Mouse (Mus musculus) liver, embryonic 13.5 days (tissue): Measurements from ENCODE around the gene Krt12. TPM values are rescaled to one million over a fixed set of nuclear protein-coding genes. Genes with fewer than 3 reads are reported as not detected.

Experiments used
- ATAC-seq: fragments of 200-750 bp; cut with Nextera tagmentation; 2 replicates; pipeline ENCODE4 v1.8.0; 2017; ENCODE audit warnings: low read depth, mild to moderate bottlenecking, moderate number of reproducible peaks, moderate library complexity
- DNase-seq: peaks from one replicate; pipeline ENCODE4 v3.0.0; 2022
- H3K27ac ChIP-seq: fragments of 300-500 bp; sonication (generic); 2 replicates; pipeline ENCODE4 v1.5.1; 2015; ENCODE audit warnings: moderate library complexity, mild to moderate bottlenecking, inconsistent platforms
- H3K27me3 ChIP-seq: fragments of 300-500 bp; sonication (generic); 2 replicates; pipeline ENCODE4 v1.6.1; 2015; ENCODE audit warnings: mild to moderate bottlenecking, inconsistent platforms
- H3K36me3 ChIP-seq: fragments of 300-500 bp; sonication (generic); 2 replicates; pipeline ENCODE4 v1.6.1; 2015; ENCODE audit warnings: mild to moderate bottlenecking, inconsistent platforms
- H3K4me1 ChIP-seq: fragments of 300-500 bp; sonication (generic); replicated peaks from 2 replicates; pipeline ENCODE4 v1.6.1; 2015; ENCODE audit warnings: inconsistent platforms
- H3K4me2 ChIP-seq: fragments of 300-500 bp; sonication (generic); 2 replicates; pipeline ENCODE4 v1.6.1; 2015; ENCODE audit warnings: inconsistent platforms, mild to moderate bottlenecking, moderate library complexity
- H3K4me3 ChIP-seq: fragments of 300-500 bp; sonication (generic); replicated peaks from 2 replicates; pipeline ENCODE4 v1.5.1; 2015; ENCODE audit warnings: mild to moderate bottlenecking, inconsistent platforms
- H3K9ac ChIP-seq: fragments of 300-500 bp; sonication (generic); 2 replicates; pipeline ENCODE4 v1.6.1; 2015; ENCODE audit warnings: mild to moderate bottlenecking, inconsistent platforms
- H3K9me3 ChIP-seq: fragments of 300-500 bp; sonication (generic); replicated peaks from 2 replicates; pipeline ENCODE4 v1.6.1; 2016; ENCODE audit warnings: inconsistent platforms
- WGBS: fragments of 180-500 bp; shearing (Covaris S2); methylation state at CpG from one replicate; pipeline ENCODE4 v1.1.7; 2015; ENCODE audit not compliant: insufficient replicate concordance; 5-methylcytosine and 5-hydroxymethylcytosine counted together
- polyA plus RNA-seq: library from polyadenylated mRNA; unstranded; fragments of >200 nt; fragmentation: Nextera tagmentation; extraction: Ambion mirVana; gene quantifications from 2 replicates; pipeline ENCODE4 v1.2.1, GENCODE M21; 2015

The Krt12 gene
- polyA plus RNA-seq, 1 experiment from 2014 or later, result not detected

DNA sequence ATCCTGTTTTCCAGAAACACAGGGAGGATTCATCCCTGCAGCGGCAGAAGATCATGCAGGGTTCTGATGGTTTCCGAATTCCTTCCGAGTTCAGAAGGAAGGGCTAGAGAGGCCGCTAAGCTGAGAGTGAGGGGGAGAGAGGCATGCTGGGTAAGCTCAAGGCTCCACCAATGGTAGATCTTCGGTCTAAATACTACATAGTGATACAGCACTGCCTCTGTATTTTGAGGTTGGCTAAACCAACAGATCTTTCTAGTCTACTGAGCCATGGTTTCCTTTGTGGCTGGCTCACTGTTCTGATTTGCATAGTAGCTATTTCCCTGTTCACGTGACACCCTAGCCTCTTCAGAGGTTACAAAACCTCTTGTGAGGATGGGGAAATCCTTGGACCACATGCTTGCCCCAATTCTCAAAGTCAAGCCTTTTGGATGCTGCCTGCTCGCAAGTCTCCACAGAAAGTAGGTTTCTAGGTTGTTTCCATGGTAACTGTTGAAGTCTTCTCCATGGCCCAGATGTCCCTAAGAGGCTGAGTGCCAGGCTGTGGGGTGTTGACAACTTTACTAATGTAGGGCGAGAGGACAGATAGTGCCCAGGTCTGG lies 52.1 kb downstream of the Krt12 start:
- H3K4me1 ChIP-seq, result no peaks in the 10 kb centered on the region
- DNase-seq, result no peak
- H3K9me3 ChIP-seq, result no peaks in the 10 kb centered on the region
- 65% methylated on average over 8 of the region's 8 CpGs for WGBS
- H3K4me3 ChIP-seq, result no peak overlapping the region
- H3K4me2 ChIP-seq, result no peak overlapping the region
- no peaks in the 10 kb centered on the region for H3K27me3 ChIP-seq
- H3K27ac ChIP-seq, result no peak overlapping the region
- H3K9ac ChIP-seq, result no peak overlapping the region
- ATAC-seq, result no peak
- no peaks in the 10 kb centered on the region for H3K36me3 ChIP-seq

DNA sequence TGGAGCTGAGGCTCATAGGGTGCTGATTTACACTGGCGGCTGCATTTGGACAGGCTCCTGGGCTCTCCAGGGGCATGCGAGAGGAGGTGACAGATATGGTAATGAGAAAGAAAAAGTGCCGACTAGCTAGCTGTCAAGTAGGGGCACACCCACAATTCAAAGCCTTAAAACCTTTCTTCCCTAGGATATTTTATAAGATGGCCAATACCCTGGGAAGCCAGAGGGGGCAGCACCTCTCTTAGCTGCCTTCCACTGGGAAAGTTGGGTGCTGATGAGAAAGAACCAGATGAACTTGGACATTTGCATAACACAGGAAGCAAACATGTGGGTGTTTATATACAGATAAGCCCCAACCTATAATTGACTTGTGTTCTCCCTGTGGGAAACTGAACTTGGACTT lies 52.8 kb downstream of the Krt12 start:
- no peak for ATAC-seq
- WGBS, result 6% methylated on average over 3 of the region's 3 CpGs
- H3K9me3 ChIP-seq, result no peaks in the 10 kb centered on the region

DNA sequence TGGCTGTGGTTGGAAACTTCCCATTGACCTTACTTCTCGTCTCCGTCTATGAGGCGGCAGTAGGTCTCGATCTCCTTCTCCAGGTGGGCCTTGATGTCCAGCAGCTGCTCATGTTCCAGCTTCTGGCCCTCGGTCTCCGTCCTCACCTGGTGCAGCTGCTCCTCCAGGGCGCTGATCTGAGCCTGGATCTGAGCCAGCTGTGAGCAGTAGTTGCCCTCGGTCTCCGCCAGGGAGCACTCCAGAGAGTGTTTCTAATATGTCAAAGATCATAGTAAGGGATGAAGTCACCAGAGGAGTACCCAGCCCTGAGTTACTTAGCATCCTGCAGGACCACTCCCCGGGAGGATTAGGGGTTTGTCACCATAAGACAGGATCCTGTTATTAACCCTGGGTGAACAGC lies 55.3 kb downstream of the Krt12 start:
- no peaks in the 10 kb centered on the region for H3K27me3 ChIP-seq
- H3K4me1 ChIP-seq, result no peaks in the 10 kb centered on the region
- H3K4me3 ChIP-seq, result no peak overlapping the region
- 33% methylated on average over 10 of the region's 10 CpGs for WGBS
- H3K27ac ChIP-seq, result no peak overlapping the region
- DNase-seq, result no peak
- no peaks in the 10 kb centered on the region for H3K36me3 ChIP-seq
- no peak overlapping the region for H3K4me2 ChIP-seq
- H3K9ac ChIP-seq, result no peak overlapping the region
- no peaks in the 10 kb centered on the region for H3K9me3 ChIP-seq
- no peak for ATAC-seq

More for the DNA sequence above, 52.8 kb downstream of the Krt12 start:
- Histone ChIP-seq H3K27ac (no peak overlapping the region), H3K4me3 (no peak overlapping the region), H3K9ac (no peak overlapping the region), H3K36me3 (no peaks in the 10 kb centered on the region), H3K4me1 (no peaks in the 10 kb centered on the region), H3K27me3 (no peaks in the 10 kb centered on the region), H3K4me2 (no peak overlapping the region)
- DNase-seq, result no peak

Other genes starting within 250 kb of the Krt12 start
- 96.0 and 123 TPM in 2 replicates for gene Smarce1, start 191.2 kb downstream of the Krt12 start, polyA plus RNA-seq
- 0.05 and 0.29 TPM in 2 replicates for gene Krt222, start 178.2 kb downstream of the Krt12 start, polyA plus RNA-seq
- not detected in 2 replicates for gene Krt24, start 137.0 kb downstream of the Krt12 start, polyA plus RNA-seq
- gene Krt25, start 99.3 kb downstream of the Krt12 start, polyA plus RNA-seq, result not detected in 2 replicates
- gene Krt26, start 84.3 kb downstream of the Krt12 start, polyA plus RNA-seq, result not detected in 2 replicates
- not detected in 2 replicates for gene Krt27, start 71.2 kb downstream of the Krt12 start, polyA plus RNA-seq
- gene Krt28, start 47.4 kb downstream of the Krt12 start, polyA plus RNA-seq, result not detected in 2 replicates
- 4.2 and 4.6 TPM in 2 replicates for gene Krt10, start 32.9 kb downstream of the Krt12 start, polyA plus RNA-seq
- gene Krt20, start 15.9 kb upstream of the Krt12 start, polyA plus RNA-seq, result 28.0 and 33.9 TPM in 2 replicates
- 0.54 and 0.67 TPM in 2 replicates for gene Krt23, start 70.9 kb upstream of the Krt12 start, polyA plus RNA-seq
- not detected in 2 replicates for gene Krt39, start 99.1 kb upstream of the Krt12 start, polyA plus RNA-seq
- not detected in 2 replicates for gene Krt40, start 120.9 kb upstream of the Krt12 start, polyA plus RNA-seq
- gene Krtap3-3, start 128.6 kb upstream of the Krt12 start, polyA plus RNA-seq, result not detected in 2 replicates
- gene Krtap3-2, start 134.6 kb upstream of the Krt12 start, polyA plus RNA-seq, result not detected in 2 replicates
- not detected in 2 replicates for gene Gm11939, start 137.2 kb upstream of the Krt12 start, polyA plus RNA-seq
- gene Krtap3-1, start 144.4 kb upstream of the Krt12 start, polyA plus RNA-seq, result not detected in 2 replicates
- not detected in 2 replicates for gene Krtap1-5, start 158.8 kb upstream of the Krt12 start, polyA plus RNA-seq
- not detected in 2 replicates for gene Krtap1-4, start 161.4 kb upstream of the Krt12 start, polyA plus RNA-seq
- not detected in 2 replicates for gene Krtap1-3, start 169.1 kb upstream of the Krt12 start, polyA plus RNA-seq
- not detected in 2 replicates for gene Krtap9-3, start 175.8 kb upstream of the Krt12 start, polyA plus RNA-seq
- gene Gm11938, start 181.0 kb upstream of the Krt12 start, polyA plus RNA-seq, result not detected in 2 replicates
- not detected in 2 replicates for gene Gm11937, start 187.9 kb upstream of the Krt12 start, polyA plus RNA-seq
- not detected in 2 replicates for gene Krtap2-4, start 192.6 kb upstream of the Krt12 start, polyA plus RNA-seq
- gene Gm11562, start 198.2 kb upstream of the Krt12 start, polyA plus RNA-seq, result not detected in 2 replicates
- not detected in 2 replicates for gene Krtap4-1, start 206.0 kb upstream of the Krt12 start, polyA plus RNA-seq
- not detected in 2 replicates for gene Krtap4-2, start 212.8 kb upstream of the Krt12 start, polyA plus RNA-seq
- not detected in 2 replicates for gene Krtap4-7, start 221.8 kb upstream of the Krt12 start, polyA plus RNA-seq
- not detected in 2 replicates for gene Gm11555, start 228.0 kb upstream of the Krt12 start, polyA plus RNA-seq
- gene Gm11563, start 236.7 kb upstream of the Krt12 start, polyA plus RNA-seq, result not detected in 2 replicates
- not detected in 2 replicates for gene Krtap4-6, start 243.7 kb upstream of the Krt12 start, polyA plus RNA-seq